Mouse (Mus musculus) kidney, adult 2 months (tissue): ENCODE results near the gene Oprm1.

Experiments used
- CTCF ChIP-seq: fragments of 200-500 bp; conservative IDR thresholded peaks from 2 replicates; pipeline ENCODE4 v1.5.1; 2011; ENCODE audit warnings: low read depth, mild to moderate bottlenecking, control low read depth, low read length, moderate library complexity, mixed read lengths; ENCODE audit not compliant: insufficient read depth, insufficient read length
- POLR2A ChIP-seq: fragments of 200-500 bp; IDR thresholded peaks from one replicate; pipeline ENCODE4 v1.6.1; 2011; ENCODE audit warnings: low read depth, low read length, control low read depth

GRCm38 (mm10) chr10:6820626-6821025 is 62.3 kb downstream of the Oprm1 start:
- TF ChIP-seq CTCF (no peak), POLR2A (no peak)
